Mouse (Mus musculus) ES-Bruce4 (cell line): ENCODE measurements around the gene Mxd4. TPM values are rescaled to one million over a fixed set of nuclear protein-coding genes. Genes with fewer than 3 reads are reported as not detected.

Experiments
- H3K27ac ChIP-seq: 2 replicates; pipeline ENCODE4 v1.5.1; 2012; ENCODE audit warnings: low read length, inconsistent platforms; ENCODE audit not compliant: insufficient read depth
- H3K27me3 ChIP-seq: 2 replicates; pipeline ENCODE4 v1.6.1; 2012; ENCODE audit warnings: mild to moderate bottlenecking, low read length, inconsistent platforms; ENCODE audit not compliant: control insufficient read depth, poor library complexity, insufficient read depth, severe bottlenecking
- H3K36me3 ChIP-seq: 2 replicates; pipeline ENCODE4 v1.6.1; 2012; ENCODE audit warnings: inconsistent platforms, mild to moderate bottlenecking, low read length, moderate library complexity; ENCODE audit not compliant: control insufficient read depth, poor library complexity, insufficient read depth, severe bottlenecking
- H3K4me1 ChIP-seq: one replicate; pipeline ENCODE4 v1.8.1; 2011; ENCODE audit warnings: low read length; ENCODE audit not compliant: control insufficient read depth, insufficient read depth
- H3K4me3 ChIP-seq: 2 replicates; pipeline ENCODE4 v1.5.1; 2011; ENCODE audit warnings: low read depth, mild to moderate bottlenecking, low read length
- H3K9ac ChIP-seq: 2 replicates; pipeline ENCODE4 v1.6.1; 2012; ENCODE audit warnings: low read depth, mild to moderate bottlenecking, inconsistent platforms; ENCODE audit not compliant: poor library complexity, severe bottlenecking
- H3K9me3 ChIP-seq: replicated peaks from 2 replicates; pipeline ENCODE4 v1.6.1; 2012; ENCODE audit warnings: mild to moderate bottlenecking, low read length, inconsistent platforms; ENCODE audit not compliant: control insufficient read depth, poor library complexity, insufficient read depth, severe bottlenecking
- CTCF ChIP-seq: IDR thresholded peaks from one replicate; pipeline ENCODE4 v1.8.1; 2011; ENCODE audit warnings: low read depth, low read length
- EP300 ChIP-seq: IDR thresholded peaks from 2 replicates; pipeline ENCODE4 v1.6.1; 2011; ENCODE audit warnings: low read depth, low read length; ENCODE audit not compliant: insufficient read depth
- POLR2A ChIP-seq: IDR thresholded peaks from one replicate; pipeline ENCODE4 v1.8.1; 2011; ENCODE audit warnings: low read length; ENCODE audit not compliant: insufficient read depth
- polyA plus RNA-seq: library from polyadenylated mRNA; stranded (reverse); fragments of >200 nt; gene quantifications from 2 replicates; pipeline ENCODE4 v1.2.4, GENCODE M21; 2011; ENCODE audit warnings: low read depth; ENCODE audit not compliant: missing spikeins, insufficient read depth, insufficient read length

The Mxd4 gene
- polyA plus RNA-seq: 4.3 and 6.5 TPM in 2 replicates

DNA sequence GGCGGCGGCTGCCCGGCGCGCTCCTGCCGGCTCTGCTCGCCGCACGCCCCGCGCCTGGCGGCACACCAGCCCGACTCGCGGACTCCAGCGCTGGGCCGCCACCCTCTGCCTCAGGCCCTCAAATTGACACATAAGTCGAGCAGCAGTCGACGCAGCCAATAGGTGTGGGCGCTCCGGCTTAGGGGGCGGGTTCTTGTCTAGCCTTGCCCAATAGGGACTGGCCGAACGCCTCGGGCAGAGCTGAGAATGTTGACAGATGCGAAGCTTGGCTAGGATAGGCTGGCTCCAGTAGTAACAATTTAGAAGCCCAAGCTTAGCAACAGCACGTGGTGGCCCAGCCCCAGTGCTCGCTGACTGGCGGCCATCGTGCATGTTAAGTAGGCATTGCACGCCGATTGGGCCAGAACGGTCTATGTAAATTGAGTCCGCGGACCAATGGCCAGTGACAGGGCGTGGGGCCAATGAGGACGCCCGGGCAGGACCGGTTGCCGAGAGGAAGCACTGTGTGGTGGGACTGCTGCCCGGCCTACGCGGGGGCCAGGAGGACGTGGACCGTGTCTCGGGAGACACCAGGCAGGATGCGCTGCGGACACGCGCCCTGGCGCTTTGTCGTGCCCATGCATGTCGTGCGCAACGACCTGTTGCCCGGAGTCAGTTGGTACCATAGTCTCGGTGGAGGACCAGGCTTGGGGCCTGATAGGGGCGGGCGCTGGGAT lies at the start of gene Mxd4:
Gene Mxd4 (minus strand): TSS at position 120 of the 716 bp plus-strand sequence.
- Histone ChIP-seq H3K27ac (no peak within 1 kb of the TSS), H3K9me3 (no peaks in the 10 kb centered on the region)

DNA sequence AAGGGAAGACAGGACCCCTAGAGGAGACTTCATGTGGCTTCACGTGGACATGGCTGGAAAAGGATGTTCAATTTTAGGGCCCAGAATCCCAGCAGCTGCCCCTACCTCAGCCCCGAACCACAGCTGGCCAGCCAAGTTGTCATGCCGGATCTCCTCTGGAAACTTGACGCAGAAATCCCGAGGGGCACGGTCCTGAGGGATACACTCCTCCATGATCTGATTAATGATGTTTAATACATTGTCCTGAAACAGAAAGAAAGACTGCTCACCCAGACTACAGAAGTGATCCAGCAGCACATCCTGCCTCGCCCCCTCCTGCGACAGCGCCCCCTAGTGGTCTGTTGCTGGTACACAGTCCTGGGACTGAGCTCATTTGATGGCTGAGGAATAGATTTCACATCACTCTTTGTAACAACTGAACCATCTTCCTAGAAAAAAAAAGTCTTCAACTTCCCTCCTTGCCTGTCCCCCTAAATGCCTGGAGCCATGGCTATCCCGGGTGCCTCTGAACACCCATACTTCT lies 48.4 kb upstream of the Mxd4 start:
- no peak overlapping the region for H3K9ac ChIP-seq
- no peaks in the 10 kb centered on the region for H3K36me3 ChIP-seq
- H3K4me1 ChIP-seq: no peaks in the 10 kb centered on the region
- no peak overlapping the region for H3K27ac ChIP-seq
- H3K27me3 ChIP-seq: no peaks in the 10 kb centered on the region
- H3K9me3 ChIP-seq: no peaks in the 10 kb centered on the region
- peak; percentile 92 for TF ChIP-seq CTCF
- no peak for TF ChIP-seq POLR2A
- TF ChIP-seq EP300: no peak
- no peak overlapping the region for H3K4me3 ChIP-seq

More for the DNA sequence above, at the start of gene Mxd4:
- no peak for TF ChIP-seq EP300
- no peak for TF ChIP-seq CTCF
- no peak for TF ChIP-seq POLR2A
- Histone ChIP-seq H3K9ac (peak within 1 kb of the TSS; percentile 34), H3K4me1 (no peaks in the 10 kb centered on the region), H3K4me3 (peak within 1 kb of the TSS; percentile 82), H3K27me3 (no peaks in the 10 kb centered on the region), H3K36me3 (no peaks in the 10 kb centered on the region)

- H3K9me3 ChIP-seq: no peaks in the 10 kb centered on the region
- no peak overlapping the region for H3K4me3 ChIP-seq
- no peaks in the 10 kb centered on the region for H3K4me1 ChIP-seq
- H3K36me3 ChIP-seq: no peaks in the 10 kb centered on the region
- TF ChIP-seq POLR2A (no peak), CTCF (no peak), EP300 (no peak)
- no peak overlapping the region for H3K9ac ChIP-seq
- H3K27ac ChIP-seq: no peak overlapping the region
- no peaks in the 10 kb centered on the region for H3K27me3 ChIP-seq
Observed at GRCm38 (mm10) chr5:34235056-34235455, 47.5 kb upstream of the Mxd4 start.

DNA sequence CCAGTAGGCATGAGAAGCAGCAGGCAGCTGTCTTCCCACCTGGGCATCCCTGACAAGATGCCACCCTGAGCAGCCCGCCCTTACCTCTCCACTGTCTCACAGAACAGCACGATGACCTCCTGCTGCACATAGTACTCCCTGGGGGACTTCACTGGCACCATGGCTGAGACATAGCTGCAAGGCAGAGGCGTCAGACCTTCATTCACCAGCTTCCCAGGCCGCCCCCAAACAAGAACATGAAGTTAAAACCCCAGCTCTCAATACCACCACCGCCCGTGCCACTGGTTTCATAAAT lies 45.6 kb upstream of the Mxd4 start:
- Histone ChIP-seq H3K9ac (no peak overlapping the region), H3K27me3 (no peaks in the 10 kb centered on the region), H3K4me3 (no peak overlapping the region), H3K27ac (no peak overlapping the region), H3K36me3 (no peaks in the 10 kb centered on the region), H3K9me3 (no peaks in the 10 kb centered on the region), H3K4me1 (no peaks in the 10 kb centered on the region)
- TF ChIP-seq CTCF (no peak), EP300 (no peak), POLR2A (no peak)

DNA sequence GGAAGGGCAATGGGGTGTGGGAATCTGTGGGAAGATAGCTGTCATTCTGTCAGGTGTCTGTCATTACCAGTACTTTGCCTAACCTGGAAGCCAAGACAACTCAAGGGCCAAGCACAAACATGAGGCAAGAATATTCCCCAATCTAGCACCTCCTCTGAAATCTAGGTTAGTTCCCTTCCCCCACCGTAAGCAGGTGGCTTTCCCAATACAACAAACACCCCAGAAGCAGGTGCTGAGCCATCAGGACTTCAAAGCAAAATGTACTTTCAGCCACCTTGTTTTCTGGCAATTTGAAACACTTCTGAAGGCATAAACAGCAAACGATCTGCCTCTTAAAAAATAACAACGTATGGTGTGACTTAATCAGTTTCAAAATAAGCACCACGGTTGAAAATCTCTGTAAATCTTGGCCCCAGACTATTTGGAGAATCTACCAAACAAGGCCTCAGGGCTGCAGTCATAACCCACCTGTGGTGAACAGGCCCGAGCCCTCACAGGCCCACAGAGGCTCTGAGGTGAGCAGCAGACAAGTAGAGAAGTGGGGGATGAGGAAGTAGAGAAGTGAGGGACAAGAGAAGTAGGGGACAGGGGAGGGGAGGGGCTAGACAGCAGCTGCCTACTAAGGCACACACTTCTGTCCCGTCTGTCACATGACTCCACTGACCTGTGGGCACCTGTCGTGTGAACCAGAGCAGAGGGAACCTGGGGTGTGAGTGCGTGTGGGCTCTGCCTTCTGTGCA lies 45.1 kb upstream of the Mxd4 start:
- no peaks in the 10 kb centered on the region for H3K27me3 ChIP-seq
- H3K27ac ChIP-seq: no peak overlapping the region
- H3K4me1 ChIP-seq: no peaks in the 10 kb centered on the region
- H3K9ac ChIP-seq: no peak overlapping the region
- no peaks in the 10 kb centered on the region for H3K9me3 ChIP-seq
- TF ChIP-seq EP300: no peak
- no peak for TF ChIP-seq POLR2A
- TF ChIP-seq CTCF: no peak
- no peaks in the 10 kb centered on the region for H3K36me3 ChIP-seq
- no peak overlapping the region for H3K4me3 ChIP-seq

GRCm38 (mm10) chr5:34231901-34232300 lies 44.4 kb upstream of the Mxd4 start:
- no peak overlapping the region for H3K9ac ChIP-seq
- no peaks in the 10 kb centered on the region for H3K4me1 ChIP-seq
- no peaks in the 10 kb centered on the region for H3K27me3 ChIP-seq
- no peak overlapping the region for H3K4me3 ChIP-seq
- no peaks in the 10 kb centered on the region for H3K36me3 ChIP-seq
- H3K9me3 ChIP-seq: no peaks in the 10 kb centered on the region
- H3K27ac ChIP-seq: no peak overlapping the region
- TF ChIP-seq CTCF (no peak), EP300 (no peak), POLR2A (no peak)
